Mouse (Mus musculus): ENCODE measurements around the gene Rpl18a. TPM values are rescaled to one million over a fixed set of nuclear protein-coding genes. Genes with fewer than 3 reads are reported as not detected.
A peak's percentile ranks its signal among the peaks of the same experiment; 100 is the strongest.

Rpl18a gene
- polyA plus RNA-seq, 1 experiment from 2014 or later: 4,906 TPM

GRCm38 (mm10) chr8:70893656-70894384, 3.4 kb downstream of the Rpl18a start:
- no peak overlapping the region for H3K27ac ChIP-seq (replicated peaks)
- 33% methylated on average over 12 of the region's 12 CpGs for WGBS
- H3K4me1 ChIP-seq: peaks cover 41% of the 10 kb centered on the region
- H3K9ac ChIP-seq: no peak overlapping the region
- H3K4me3 ChIP-seq (replicated peaks): no peak overlapping the region
- peaks cover 49% of the 10 kb centered on the region for H3K27me3 ChIP-seq
- peaks cover 20% of the 10 kb centered on the region for H3K36me3 ChIP-seq
- H3K4me2 ChIP-seq (replicated peaks): no peak overlapping the region
- no peaks in the 10 kb centered on the region for H3K9me3 ChIP-seq (replicated peaks)
- ATAC-seq (ENCODE audit: insufficient number of reproducible peaks, low FRiP score, low TSS enrichment, low read depth): no peak

GRCm38 (mm10) chr8:70892896-70893655, 4.1 kb downstream of the Rpl18a start:
- Histone ChIP-seq H3K4me2 (replicated peaks) (peak overlapping the region; percentile 44), H3K36me3 (peaks cover 20% of the 10 kb centered on the region), H3K27me3 (peaks cover 49% of the 10 kb centered on the region), H3K4me3 (replicated peaks) (peak overlapping the region; percentile 26), H3K9me3 (replicated peaks) (no peaks in the 10 kb centered on the region), H3K4me1 (peaks cover 34% of the 10 kb centered on the region), H3K9ac (no peak overlapping the region), H3K27ac (replicated peaks) (no peak overlapping the region)
- no peak for ATAC-seq (ENCODE audit: insufficient number of reproducible peaks, low FRiP score, low TSS enrichment, low read depth)
- 25% methylated on average over 20 of the region's 20 CpGs for whole genome bisulfite sequencing

GRCm38 (mm10) chr8:70892022-70892895, 5.0 kb downstream of the Rpl18a start, which contains the start of gene Slc5a5:
Gene Slc5a5 (minus strand): TSS chr8:70892757.
- Histone ChIP-seq H3K4me1 (peaks cover 37% of the 10 kb centered on the region), H3K36me3 (peaks cover 20% of the 10 kb centered on the region), H3K27ac (replicated peaks) (no peak within 1 kb of the TSS), H3K4me2 (replicated peaks) (peak within 1 kb of the TSS; percentile 44), H3K9me3 (replicated peaks) (no peaks in the 10 kb centered on the region), H3K4me3 (replicated peaks) (peak within 1 kb of the TSS; percentile 26), H3K27me3 (peaks cover 49% of the 10 kb centered on the region), H3K9ac (no peak within 1 kb of the TSS)
- no peak for ATAC-seq (ENCODE audit: insufficient number of reproducible peaks, low FRiP score, low TSS enrichment, low read depth)
- WGBS: 2% methylated on average over 80 of the region's 80 CpGs

- Histone ChIP-seq H3K36me3 (peaks cover 20% of the 10 kb centered on the region), H3K4me2 (replicated peaks) (peak overlapping the region; percentile 44), H3K9me3 (replicated peaks) (no peaks in the 10 kb centered on the region), H3K27me3 (peaks cover 49% of the 10 kb centered on the region), H3K9ac (no peak overlapping the region), H3K4me3 (replicated peaks) (peak overlapping the region; percentile 26), H3K27ac (replicated peaks) (no peak overlapping the region), H3K4me1 (peaks cover 35% of the 10 kb centered on the region)
- 0 out of 2 replicates have a peak, but pooled peaks have one; percentile 30 for ATAC-seq (ENCODE audit: insufficient number of reproducible peaks, low FRiP score, low TSS enrichment, low read depth)
- 3% methylated on average over 21 of the region's 21 CpGs for WGBS
Measured at GRCm38 (mm10) chr8:70891356-70891755, 5.9 kb downstream of the Rpl18a start.

GRCm38 (mm10) chr8:70890656-70891055, 6.6 kb downstream of the Rpl18a start:
- H3K9me3 ChIP-seq (replicated peaks): no peaks in the 10 kb centered on the region
- H3K4me2 ChIP-seq (replicated peaks): no peak overlapping the region
- H3K27ac ChIP-seq (replicated peaks): no peak overlapping the region
- no peak overlapping the region for H3K4me3 ChIP-seq (replicated peaks)
- peaks cover 28% of the 10 kb centered on the region for H3K4me1 ChIP-seq
- peaks cover 19% of the 10 kb centered on the region for H3K36me3 ChIP-seq
- WGBS: 89% methylated on average over 5 of the region's 5 CpGs
- H3K9ac ChIP-seq: no peak overlapping the region
- no peak for ATAC-seq (ENCODE audit: insufficient number of reproducible peaks, low FRiP score, low TSS enrichment, low read depth)
- peaks cover 49% of the 10 kb centered on the region for H3K27me3 ChIP-seq

- Histone ChIP-seq H3K27ac (replicated peaks) (no peak overlapping the region), H3K4me3 (replicated peaks) (no peak overlapping the region), H3K4me1 (peaks cover 21% of the 10 kb centered on the region), H3K9me3 (replicated peaks) (no peaks in the 10 kb centered on the region), H3K4me2 (replicated peaks) (no peak overlapping the region), H3K27me3 (peaks cover 26% of the 10 kb centered on the region), H3K9ac (no peak overlapping the region), H3K36me3 (no peaks in the 10 kb centered on the region)
- WGBS: 5% methylated on average over 18 of the region's 18 CpGs
- ATAC-seq (ENCODE audit: insufficient number of reproducible peaks, low FRiP score, low TSS enrichment, low read depth): no peak
Measured at GRCm38 (mm10) chr8:70887669-70888068, 9.5 kb downstream of the Rpl18a start.

- no peaks in the 10 kb centered on the region for H3K36me3 ChIP-seq
- H3K9me3 ChIP-seq (replicated peaks): no peaks in the 10 kb centered on the region
- H3K4me3 ChIP-seq (replicated peaks): no peak overlapping the region
- H3K27me3 ChIP-seq: peaks cover 6% of the 10 kb centered on the region
- no peak overlapping the region for H3K9ac ChIP-seq
- H3K4me1 ChIP-seq: peaks cover 7% of the 10 kb centered on the region; the same call in 1 of the 2 replicates
- no peak for ATAC-seq (ENCODE audit: insufficient number of reproducible peaks, low FRiP score, low TSS enrichment, low read depth)
- WGBS: 14% methylated on average over 12 of the region's 12 CpGs
- H3K4me2 ChIP-seq (replicated peaks): no peak overlapping the region
- H3K27ac ChIP-seq (replicated peaks): no peak overlapping the region
Measured at GRCm38 (mm10) chr8:70885612-70886011, 11.6 kb downstream of the Rpl18a start.

- no peak overlapping the region for H3K4me2 ChIP-seq (replicated peaks)
- H3K27ac ChIP-seq (replicated peaks): no peak overlapping the region
- ATAC-seq (ENCODE audit: insufficient number of reproducible peaks, low FRiP score, low TSS enrichment, low read depth): no peak
- H3K27me3 ChIP-seq: no peaks in the 10 kb centered on the region; the same call in 1 of the 2 replicates
- H3K4me1 ChIP-seq: peaks cover 16% of the 10 kb centered on the region
- WGBS: 76% methylated on average over 10 of the region's 10 CpGs
- H3K36me3 ChIP-seq: no peaks in the 10 kb centered on the region
- H3K9me3 ChIP-seq (replicated peaks): no peaks in the 10 kb centered on the region
- no peak overlapping the region for H3K4me3 ChIP-seq (replicated peaks)
- no peak overlapping the region for H3K9ac ChIP-seq
Measured at GRCm38 (mm10) chr8:70884683-70885082, 12.5 kb downstream of the Rpl18a start.

GRCm38 (mm10) chr8:70884186-70884585, 13.0 kb downstream of the Rpl18a start:
- 88% methylated on average over 4 of the region's 4 CpGs for WGBS

GRCm38 (mm10) chr8:70880546-70880945, 16.7 kb downstream of the Rpl18a start:
- Histone ChIP-seq H3K9ac (no peak overlapping the region), H3K9me3 (replicated peaks) (no peaks in the 10 kb centered on the region), H3K36me3 (no peaks in the 10 kb centered on the region), H3K27me3 (no peaks in the 10 kb centered on the region; the same call in none of the 2 replicates), H3K27ac (replicated peaks) (peak overlapping the region; percentile 69), H3K4me2 (replicated peaks) (no peak overlapping the region), H3K4me1 (peaks cover 16% of the 10 kb centered on the region), H3K4me3 (replicated peaks) (no peak overlapping the region)
- ATAC-seq (ENCODE audit: insufficient number of reproducible peaks, low FRiP score, low TSS enrichment, low read depth): no peak
- WGBS: 13% methylated on average over 11 of the region's 11 CpGs

More at GRCm38 (mm10) chr8:70884186-70884585, 13.0 kb downstream of the Rpl18a start:
- ATAC-seq (ENCODE audit: insufficient number of reproducible peaks, low FRiP score, low TSS enrichment, low read depth): no peak
- Histone ChIP-seq H3K27ac (replicated peaks) (no peak overlapping the region), H3K27me3 (no peaks in the 10 kb centered on the region; the same call in none of the 2 replicates), H3K4me3 (replicated peaks) (no peak overlapping the region), H3K4me1 (peaks cover 20% of the 10 kb centered on the region), H3K9ac (no peak overlapping the region), H3K9me3 (replicated peaks) (no peaks in the 10 kb centered on the region), H3K36me3 (no peaks in the 10 kb centered on the region), H3K4me2 (replicated peaks) (no peak overlapping the region)
